Mouse (Mus musculus): ENCODE measurements around the gene Pik3r5. TPM values are rescaled to one million over a fixed set of nuclear protein-coding genes. Genes with fewer than 3 reads are reported as not detected.

Gene Pik3r5
- polyA plus RNA-seq, 1 experiment = 0.75 TPM

- Histone ChIP-seq H3K27ac (replicated peaks; ENCODE audit: low read depth, low read length) (no peak overlapping the region), H3K4me1 (ENCODE audit: control insufficient read depth, insufficient read depth, insufficient read length, low read length) (no peaks in the 10 kb centered on the region), H3K4me3 (ENCODE audit: insufficient read depth, low read depth, low read length) (no peak overlapping the region)
Observed at GRCm38 (mm10) chr11:68427083-68427570, 4.8 kb upstream of the Pik3r5 start.

- H3K4me3 ChIP-seq (ENCODE audit: insufficient read depth, low read depth, low read length) = no peak overlapping the region
- peaks cover 2% of the 10 kb centered on the region; the same call in 1 of the 2 replicates for H3K4me1 ChIP-seq (ENCODE audit: control insufficient read depth, insufficient read depth, insufficient read length, low read length)
- peak overlapping the region; percentile 9; the same call in 1 of the 2 replicates for H3K27ac ChIP-seq (replicated peaks; ENCODE audit: low read depth, low read length)
Observed at GRCm38 (mm10) chr11:68430662-68431061, 1.3 kb upstream of the Pik3r5 start.

GRCm38 (mm10) chr11:68432361-68433021 lies 570 bp downstream of the Pik3r5 start:
- Histone ChIP-seq H3K4me3 (ENCODE audit: insufficient read depth, low read depth, low read length) (peak overlapping the region; percentile 90), H3K4me1 (ENCODE audit: control insufficient read depth, insufficient read depth, insufficient read length, low read length) (peaks cover 2% of the 10 kb centered on the region; the same call in 1 of the 2 replicates), H3K27ac (replicated peaks; ENCODE audit: low read depth, low read length) (peak overlapping the region; percentile 36; the same call in 1 of the 2 replicates)

- Histone ChIP-seq H3K4me3 (ENCODE audit: insufficient read depth, low read depth, low read length) (no peak overlapping the region), H3K27ac (replicated peaks; ENCODE audit: low read depth, low read length) (no peak overlapping the region), H3K4me1 (ENCODE audit: control insufficient read depth, insufficient read depth, insufficient read length, low read length) (peaks cover 2% of the 10 kb centered on the region; the same call in 1 of the 2 replicates)
Observed at GRCm38 (mm10) chr11:68433534-68433933, 1.6 kb downstream of the Pik3r5 start.

GRCm38 (mm10) chr11:68434697-68435096 lies 2.8 kb downstream of the Pik3r5 start:
- Histone ChIP-seq H3K4me3 (ENCODE audit: insufficient read depth, low read depth, low read length) (no peak overlapping the region), H3K27ac (replicated peaks; ENCODE audit: low read depth, low read length) (no peak overlapping the region), H3K4me1 (ENCODE audit: control insufficient read depth, insufficient read depth, insufficient read length, low read length) (peaks cover 2% of the 10 kb centered on the region; the same call in 1 of the 2 replicates)

- H3K4me3 ChIP-seq (ENCODE audit: insufficient read depth, low read depth, low read length) = no peak overlapping the region
- H3K4me1 ChIP-seq (ENCODE audit: control insufficient read depth, insufficient read depth, insufficient read length, low read length) = peaks cover 2% of the 10 kb centered on the region; the same call in 1 of the 2 replicates
- no peak overlapping the region for H3K27ac ChIP-seq (replicated peaks; ENCODE audit: low read depth, low read length)
Observed at GRCm38 (mm10) chr11:68435601-68436000, 3.7 kb downstream of the Pik3r5 start.

GRCm38 (mm10) chr11:68436376-68436775 lies 4.5 kb downstream of the Pik3r5 start:
- H3K4me1 ChIP-seq (ENCODE audit: control insufficient read depth, insufficient read depth, insufficient read length, low read length) = peaks cover 2% of the 10 kb centered on the region; the same call in 1 of the 2 replicates
- H3K4me3 ChIP-seq (ENCODE audit: insufficient read depth, low read depth, low read length) = no peak overlapping the region
- H3K27ac ChIP-seq (replicated peaks; ENCODE audit: low read depth, low read length) = no peak overlapping the region

GRCm38 (mm10) chr11:68440100-68440499 lies 8.2 kb downstream of the Pik3r5 start:
- no peak overlapping the region for H3K27ac ChIP-seq (replicated peaks; ENCODE audit: low read depth, low read length)
- no peak overlapping the region for H3K4me3 ChIP-seq (ENCODE audit: insufficient read depth, low read depth, low read length)
- H3K4me1 ChIP-seq (ENCODE audit: control insufficient read depth, insufficient read depth, insufficient read length, low read length) = peaks cover 2% of the 10 kb centered on the region; the same call in 1 of the 2 replicates

GRCm38 (mm10) chr11:68440965-68441364 lies 9.0 kb downstream of the Pik3r5 start:
- Histone ChIP-seq H3K27ac (replicated peaks; ENCODE audit: low read depth, low read length) (no peak overlapping the region), H3K4me3 (ENCODE audit: insufficient read depth, low read depth, low read length) (no peak overlapping the region), H3K4me1 (ENCODE audit: control insufficient read depth, insufficient read depth, insufficient read length, low read length) (0 out of 2 replicates have a peak, but pooled peaks cover 2% of the 10 kb centered on the region)

GRCm38 (mm10) chr11:68442346-68442745 lies 10.4 kb downstream of the Pik3r5 start:
- H3K27ac ChIP-seq (replicated peaks; ENCODE audit: low read depth, low read length) = no peak overlapping the region
- H3K4me1 ChIP-seq (ENCODE audit: control insufficient read depth, insufficient read depth, insufficient read length, low read length) = 0 out of 2 replicates have a peak, but pooled peaks cover 2% of the 10 kb centered on the region
- H3K4me3 ChIP-seq (ENCODE audit: insufficient read depth, low read depth, low read length) = no peak overlapping the region

GRCm38 (mm10) chr11:68442983-68443638 lies 11.2 kb downstream of the Pik3r5 start:
- 0 out of 2 replicates have a peak, but pooled peaks cover 2% of the 10 kb centered on the region for H3K4me1 ChIP-seq (ENCODE audit: control insufficient read depth, insufficient read depth, insufficient read length, low read length)
- no peak overlapping the region for H3K4me3 ChIP-seq (ENCODE audit: insufficient read depth, low read depth, low read length)
- no peak overlapping the region for H3K27ac ChIP-seq (replicated peaks; ENCODE audit: low read depth, low read length)

GRCm38 (mm10) chr11:68445901-68446300 lies 14.0 kb downstream of the Pik3r5 start:
- Histone ChIP-seq H3K4me3 (ENCODE audit: insufficient read depth, low read depth, low read length) (no peak overlapping the region), H3K27ac (replicated peaks; ENCODE audit: low read depth, low read length) (no peak overlapping the region; the same call in 1 of the 2 replicates), H3K4me1 (ENCODE audit: control insufficient read depth, insufficient read depth, insufficient read length, low read length) (peaks cover 5% of the 10 kb centered on the region; the same call in 1 of the 2 replicates)

GRCm38 (mm10) chr11:68446547-68446946 lies 14.6 kb downstream of the Pik3r5 start:
- no peak overlapping the region for H3K4me3 ChIP-seq (ENCODE audit: insufficient read depth, low read depth, low read length)
- H3K27ac ChIP-seq (replicated peaks; ENCODE audit: low read depth, low read length) = no peak overlapping the region

GRCm38 (mm10) chr11:68447242-68447641 lies 15.3 kb downstream of the Pik3r5 start:
- H3K27ac ChIP-seq (replicated peaks; ENCODE audit: low read depth, low read length) = no peak overlapping the region
- peaks cover 10% of the 10 kb centered on the region; the same call in 1 of the 2 replicates for H3K4me1 ChIP-seq (ENCODE audit: control insufficient read depth, insufficient read depth, insufficient read length, low read length)
- H3K4me3 ChIP-seq (ENCODE audit: insufficient read depth, low read depth, low read length) = no peak overlapping the region

More at GRCm38 (mm10) chr11:68446547-68446946, 14.6 kb downstream of the Pik3r5 start:
- peaks cover 7% of the 10 kb centered on the region; the same call in 1 of the 2 replicates for H3K4me1 ChIP-seq (ENCODE audit: control insufficient read depth, insufficient read depth, insufficient read length, low read length)

GRCm38 (mm10) chr11:68448356-68448755 lies 16.4 kb downstream of the Pik3r5 start:
- Histone ChIP-seq H3K4me1 (ENCODE audit: control insufficient read depth, insufficient read depth, insufficient read length, low read length) (peaks cover 8% of the 10 kb centered on the region; the same call in 1 of the 2 replicates), H3K27ac (replicated peaks; ENCODE audit: low read depth, low read length) (no peak overlapping the region)

More at GRCm38 (mm10) chr11:68448356-68448755, 16.4 kb downstream of the Pik3r5 start:
- H3K4me3 ChIP-seq (ENCODE audit: insufficient read depth, low read depth, low read length) = no peak overlapping the region
